Mouse (Mus musculus) lung, postnatal 0 days (tissue): ENCODE measurements around the gene Smg6.

Source experiments
- CTCF ChIP-seq: IDR thresholded peaks from 2 replicates; pipeline ENCODE4 v1.5.1; 2016; ENCODE audit warnings: antibody characterized with exemption, mild to moderate bottlenecking
- EP300 ChIP-seq: IDR thresholded peaks from 2 replicates; pipeline ENCODE4 v1.6.1; 2016; ENCODE audit warnings: antibody characterized with exemption, mild to moderate bottlenecking, control low read depth

- TF ChIP-seq CTCF: peak; percentile 33
- TF ChIP-seq EP300: no peak
These were observed 239.1 kb downstream of the Smg6 start for GRCm38 (mm10) chr11:75164750-75165149.
